8 mouse cellular contexts compared by ENCODE assay signal in the genomic region with DNA sequence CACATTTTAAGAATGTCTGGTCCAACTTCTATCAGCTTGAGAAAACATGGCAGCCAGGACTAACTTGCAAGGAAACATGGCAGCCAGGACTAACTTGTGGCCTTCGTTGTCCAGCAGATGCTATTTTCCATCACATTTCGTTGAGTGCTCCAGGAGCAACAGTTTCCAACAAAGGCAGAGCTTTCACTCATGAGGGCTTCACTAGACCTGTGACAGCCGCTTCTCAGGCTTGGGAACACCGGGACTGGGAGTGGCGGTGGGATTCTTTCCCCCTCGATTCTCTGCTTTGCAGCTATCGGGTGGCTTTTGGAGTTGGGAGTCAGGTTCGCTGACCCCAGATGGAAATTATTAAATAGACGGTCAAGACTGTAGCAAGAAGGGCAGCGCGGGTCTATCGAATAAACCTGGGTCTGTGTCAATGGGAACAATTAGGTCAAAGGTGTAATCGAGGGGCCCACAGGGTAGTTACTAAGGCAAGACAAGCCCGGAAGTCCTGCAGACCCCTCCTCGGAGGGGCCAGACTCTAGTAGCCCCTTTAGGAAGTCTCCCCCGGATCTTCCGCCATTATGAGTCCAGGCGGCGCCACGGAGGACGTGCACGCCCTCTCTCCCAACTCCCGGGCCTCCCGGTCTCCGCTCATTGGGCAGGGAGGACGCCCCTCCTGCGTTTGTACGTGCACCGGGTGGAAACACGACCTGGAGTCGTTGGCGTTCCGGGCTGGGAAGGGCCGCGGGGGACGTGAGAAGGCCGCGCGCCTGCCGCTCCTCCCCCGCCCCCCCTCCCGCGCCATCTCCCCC. TPM values are rescaled to one million over a fixed set of nuclear protein-coding genes. Genes with fewer than 3 reads are reported as not detected.
DNase-seq lines count a peak whose midpoint lies in the region; ATAC-seq and TF ChIP-seq lines count a peak whose summit lies in the region.

A gene (plus strand): TSS at position 590 of the 797 bp plus-strand sequence.

- intact Hi-C loops in heart, postnatal 14 days (cut with DNase I), result loop anchor here (5.0 kb wide), 2 partner anchors 52 to 192 kb away; a partner anchor contains a TSS

- TF ChIP-seq POLR2A in ES-Bruce4 (IDR thresholded peaks at IDR 0.05; ENCODE audit: insufficient read depth, low read length), result peak; percentile 40

- peak; percentile 98 for ATAC-seq in cerebellum, adult (ENCODE audit: insufficient number of reproducible peaks, low FRiP score, low TSS enrichment)
- peak; percentile 97 for ATAC-seq in forebrain, embryonic 14.5 days
- peak; percentile 96 for ATAC-seq in neural tube, embryonic 15.5 days (ENCODE audit: low FRiP score)

- no peaks in the 10 kb centered on the region for H3K4me1 ChIP-seq in ES-Bruce4 (ENCODE audit: control insufficient read depth, insufficient read depth, low read length)
- peaks cover 19% of the 10 kb centered on the region for H3K4me1 ChIP-seq in forebrain, embryonic 14.5 days (ENCODE audit: control insufficient read depth, insufficient read depth, low read length)
- peaks cover 31% of the 10 kb centered on the region for H3K4me1 ChIP-seq in neural tube, embryonic 15.5 days

- 2% methylated on average over 41 of the region's 43 CpGs for WGBS in forebrain, embryonic 14.5 days
- 2% methylated on average over 33 of the region's 43 CpGs for WGBS in neural tube, embryonic 15.5 days

- no peak for TF ChIP-seq CTCF in ES-Bruce4 (IDR thresholded peaks at IDR 0.05; ENCODE audit: low read depth, low read length)

- H3K36me3 ChIP-seq in ES-Bruce4 (ENCODE audit: control insufficient read depth, insufficient read depth, low read length, poor library complexity, severe bottlenecking), result no peaks in the 10 kb centered on the region
- no peaks in the 10 kb centered on the region for H3K36me3 ChIP-seq in forebrain, embryonic 14.5 days (ENCODE audit: control insufficient read depth, insufficient read depth, low read length)
- H3K36me3 ChIP-seq in neural tube, embryonic 15.5 days, result no peaks in the 10 kb centered on the region

- H3K27ac ChIP-seq in ES-Bruce4 (ENCODE audit: insufficient read depth, low read length), result no peak within 1 kb of the TSS
- H3K27ac ChIP-seq in forebrain, embryonic 14.5 days (ENCODE audit: low read depth, low read length), result peak within 1 kb of the TSS; percentile 98
- peak within 1 kb of the TSS; percentile 98 for H3K27ac ChIP-seq in neural tube, embryonic 15.5 days (replicated peaks)

- no peaks in the 10 kb centered on the region for H3K9me3 ChIP-seq in ES-Bruce4 (replicated peaks; ENCODE audit: control insufficient read depth, insufficient read depth, low read length, poor library complexity, severe bottlenecking)
- H3K9me3 ChIP-seq in forebrain, embryonic 14.5 days (replicated peaks; ENCODE audit: control insufficient read depth, low read length), result no peaks in the 10 kb centered on the region
- no peaks in the 10 kb centered on the region for H3K9me3 ChIP-seq in neural tube, embryonic 15.5 days (replicated peaks)

- DNase-seq in forebrain, embryonic 14.5 days (ENCODE audit: low spot score), result peak; percentile 98
- DNase-seq in heart, postnatal 14 days, result peak; percentile 94 to 96
- peak; percentile 92 for DNase-seq in layer of hippocampus, adult 11-12 months (ENCODE audit: low spot score)
- peak; percentile 93 to 95 for DNase-seq in lung, adult 18-20 months
- peak; percentile 96 for DNase-seq in testis, postnatal 14 days (ENCODE audit: low spot score)

- H3K4me3 ChIP-seq in ES-Bruce4 (ENCODE audit: low read depth, low read length), result peak within 1 kb of the TSS; percentile 90
- H3K4me3 ChIP-seq in forebrain, embryonic 14.5 days (ENCODE audit: low read depth, low read length), result peak within 1 kb of the TSS; percentile 94
- peak within 1 kb of the TSS; percentile 97 for H3K4me3 ChIP-seq in neural tube, embryonic 15.5 days (replicated peaks)

- TF ChIP-seq EP300 in ES-Bruce4 (IDR thresholded peaks at IDR 0.05; ENCODE audit: insufficient read depth, low read depth, low read length), result no peak

- H3K9ac ChIP-seq in ES-Bruce4 (ENCODE audit: low read depth, poor library complexity, severe bottlenecking), result peak within 1 kb of the TSS; percentile 95
- H3K9ac ChIP-seq in forebrain, embryonic 14.5 days (ENCODE audit: low read length), result peak within 1 kb of the TSS; percentile 99
- H3K9ac ChIP-seq in neural tube, embryonic 15.5 days (replicated peaks), result peak within 1 kb of the TSS; percentile 99

- H3K4me2 ChIP-seq in forebrain, embryonic 14.5 days (ENCODE audit: low read length), result peak within 1 kb of the TSS; percentile 71
- H3K4me2 ChIP-seq in neural tube, embryonic 15.5 days, result peak within 1 kb of the TSS; percentile 86

- H3K27me3 ChIP-seq in ES-Bruce4 (ENCODE audit: control insufficient read depth, insufficient read depth, low read length, poor library complexity, severe bottlenecking), result no peaks in the 10 kb centered on the region
- H3K27me3 ChIP-seq in forebrain, embryonic 14.5 days (replicated peaks; ENCODE audit: control insufficient read depth, insufficient read depth, low read length), result no peaks in the 10 kb centered on the region
- H3K27me3 ChIP-seq in neural tube, embryonic 15.5 days (replicated peaks), result peaks cover 15% of the 10 kb centered on the region

RNA-seq across cellular contexts. Expression of the gene that starts here (rescaled TPM):
- 80.5 and 85.7 TPM in 2 replicates for polyA plus RNA-seq in ES-Bruce4 (2011; ENCODE audit: insufficient read depth, insufficient read length, low read depth, missing spikeins)
- 235 and 236 TPM in 2 replicates for polyA plus RNA-seq in forebrain, embryonic 14.5 days (2014; fragmentation: Nextera tagmentation; extraction: Ambion mirVana)
- total RNA-seq in heart, postnatal 14 days (2021), result 10 to 100 TPM; 78.8 to 94.3 TPM
- polyA plus RNA-seq in neural tube, embryonic 15.5 days (2015; fragmentation: Nextera tagmentation; extraction: Ambion mirVana), result 169 and 173 TPM in 2 replicates
